Mouse (Mus musculus) adrenal gland, adult 2 months (tissue): ENCODE results near the gene Mlph. TPM values are rescaled to one million over a fixed set of nuclear protein-coding genes. Genes with fewer than 3 reads are reported as not detected.

Source experiments
- DNase-seq: peaks from one replicate; pipeline ENCODE4 v3.0.0; 2021
- polyA plus RNA-seq: library from polyadenylated mRNA; depleted of rRNA; stranded (reverse); fragments of >200 nt; gene quantifications from 2 replicates; pipeline ENCODE4 v1.2.3, GENCODE M21; 2012; rRNA removed
- total RNA-seq, 2 experiments: library from RNA; stranded (reverse); gene quantifications; 2 replicates each; pipeline ENCODE4 v1.2.3; 2021

Mlph gene
- total and polyA plus RNA-seq, 3 experiments = 1.1 to 3.1 (median 2.9) TPM

- no peak for DNase-seq
Observed at GRCm38 (mm10) chr1:90969881-90970390, 55.1 kb downstream of the Mlph start.

DNA sequence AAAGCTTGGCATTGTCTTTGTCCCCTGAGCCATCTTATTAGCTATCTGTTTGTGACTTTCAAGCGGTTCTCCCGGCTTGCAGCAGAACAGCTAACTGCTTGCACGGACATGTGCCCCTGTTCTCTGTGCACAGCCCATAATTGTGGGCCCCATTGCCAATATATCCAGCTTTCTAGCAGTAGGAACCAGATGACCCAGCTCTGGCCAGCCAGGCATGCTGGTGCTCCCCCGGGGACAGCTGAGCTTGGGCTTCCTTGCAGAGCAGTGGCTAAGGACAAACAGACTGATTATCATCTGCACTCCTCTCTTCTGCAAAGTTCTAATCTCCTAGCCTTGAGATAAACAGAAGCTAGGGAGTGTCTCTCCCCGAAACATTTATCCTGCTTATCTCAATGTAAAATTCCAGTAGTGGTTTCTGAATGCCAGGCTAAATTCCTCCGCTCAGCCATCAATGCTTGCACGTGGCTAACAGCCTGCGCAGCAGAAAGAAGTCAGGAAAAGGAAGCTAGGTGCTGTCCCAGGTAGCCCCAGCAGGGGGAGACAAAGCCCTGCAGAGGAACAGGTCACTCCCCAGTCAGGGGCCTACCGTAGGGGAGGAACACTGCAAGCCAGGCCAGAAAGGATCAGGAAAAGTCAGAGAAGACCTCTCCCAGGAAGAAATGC is 58.2 kb downstream of the Mlph start:
- peak; percentile 94 for DNase-seq

- no peak for DNase-seq
Observed at GRCm38 (mm10) chr1:90973574-90973911, 58.7 kb downstream of the Mlph start.

DNA sequence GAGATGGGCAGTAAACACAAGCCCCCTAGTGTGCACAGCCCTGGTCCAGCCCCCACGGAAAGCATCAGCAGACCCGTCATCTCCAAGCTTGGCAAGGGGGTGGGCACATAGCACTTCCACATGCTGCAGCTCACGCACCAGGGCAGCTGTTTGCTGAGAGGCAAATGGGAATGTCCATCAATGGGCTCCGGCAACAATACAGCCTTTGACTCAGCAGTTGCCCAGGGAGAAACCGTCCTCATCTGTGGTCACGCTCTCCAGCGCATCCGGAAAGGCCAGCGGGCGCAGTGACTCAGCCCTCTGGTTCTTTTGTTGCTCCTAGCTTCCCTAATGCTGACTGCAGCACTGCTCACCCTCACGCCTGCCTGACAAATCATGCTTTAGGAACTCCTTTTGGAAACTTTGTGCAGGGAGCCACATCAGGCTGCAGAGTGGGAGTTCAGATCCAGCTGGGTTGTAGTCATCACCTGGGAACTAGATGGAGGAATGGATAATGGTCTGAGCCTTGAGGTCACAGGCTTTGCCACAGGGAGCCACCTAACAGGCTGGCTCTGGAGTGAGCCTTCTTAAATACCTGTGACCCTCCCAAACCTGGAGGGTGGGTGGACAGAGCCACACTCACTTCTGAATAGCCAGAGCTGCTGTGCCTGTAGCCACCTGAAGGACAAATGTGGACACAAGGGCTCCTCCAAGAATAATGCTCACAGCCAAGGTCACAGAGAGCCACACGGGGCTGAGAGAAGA is 60.2 kb downstream of the Mlph start:
- DNase-seq = peak; percentile 92

DNA sequence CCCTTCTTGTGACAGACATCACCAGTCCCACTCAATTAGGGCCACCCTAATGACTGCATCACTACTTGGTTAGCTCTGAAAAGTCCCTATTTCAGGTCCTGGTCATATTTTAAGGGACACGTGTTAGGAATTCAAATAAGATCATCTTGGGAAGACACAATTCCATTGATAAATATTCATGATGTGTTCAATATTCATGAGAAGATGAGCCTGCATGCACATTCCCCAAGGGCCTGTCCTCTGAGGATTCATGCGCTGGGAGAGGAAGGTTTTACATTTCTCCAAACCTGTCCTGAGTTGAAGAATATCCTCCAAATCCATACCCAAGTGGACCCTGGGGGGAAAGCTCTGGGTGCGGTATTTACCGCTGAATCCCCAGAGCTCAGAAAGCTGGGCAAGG is 61.1 kb downstream of the Mlph start:
- DNase-seq = no peak

- no peak for DNase-seq
Observed at GRCm38 (mm10) chr1:90980638-90981330, 65.9 kb downstream of the Mlph start.

- DNase-seq = no peak
Observed at GRCm38 (mm10) chr1:90981346-90981745, 66.5 kb downstream of the Mlph start.

GRCm38 (mm10) chr1:90995916-90996315 is 81.0 kb downstream of the Mlph start:
- no peak for DNase-seq

DNA sequence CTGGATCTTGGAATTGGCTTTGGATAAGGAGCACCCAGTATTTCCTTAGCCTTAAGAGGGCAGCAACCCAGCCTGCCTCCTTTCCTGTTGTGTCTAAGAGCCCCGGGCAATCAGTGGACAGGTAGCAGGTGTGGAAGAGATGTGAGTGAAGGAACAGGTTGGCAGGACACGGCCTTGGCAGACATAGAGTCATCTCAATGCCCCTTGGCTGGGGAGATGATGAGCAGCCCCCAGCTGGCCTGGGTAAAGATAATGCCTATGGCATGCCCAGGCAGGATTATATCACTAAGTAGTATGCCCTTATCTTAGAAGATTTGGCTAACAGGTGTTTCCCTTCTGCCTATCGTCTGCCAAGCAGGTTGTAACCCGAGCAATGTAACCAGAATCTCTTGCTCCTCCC is 82.3 kb downstream of the Mlph start:
- DNase-seq = no peak

DNA sequence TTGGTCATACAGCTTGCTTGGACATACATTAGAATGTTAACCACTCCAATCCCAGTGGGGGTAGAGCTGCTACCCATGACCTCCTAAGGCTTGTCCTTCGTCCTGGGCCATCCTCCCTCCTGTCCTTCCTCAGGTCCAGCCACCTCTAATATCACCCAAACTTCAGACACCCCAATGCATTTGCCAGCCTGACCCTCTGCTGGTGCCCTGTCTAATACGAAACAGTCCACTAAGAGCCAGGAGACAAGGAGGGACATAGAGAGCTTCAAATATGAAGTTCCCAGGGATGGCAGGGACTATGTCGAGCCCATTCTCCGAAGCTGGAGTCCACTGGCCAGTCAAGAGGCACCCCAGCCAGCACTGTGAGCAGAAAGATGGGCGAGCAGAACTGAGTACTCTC is 82.8 kb downstream of the Mlph start:
- no peak for DNase-seq

GRCm38 (mm10) chr1:90998268-90998890 is 83.5 kb downstream of the Mlph start, which contains the start of gene Lrrfip1:
Gene Lrrfip1 (plus strand): TSS chr1:90998737.
- peak; percentile 82 for DNase-seq

DNA sequence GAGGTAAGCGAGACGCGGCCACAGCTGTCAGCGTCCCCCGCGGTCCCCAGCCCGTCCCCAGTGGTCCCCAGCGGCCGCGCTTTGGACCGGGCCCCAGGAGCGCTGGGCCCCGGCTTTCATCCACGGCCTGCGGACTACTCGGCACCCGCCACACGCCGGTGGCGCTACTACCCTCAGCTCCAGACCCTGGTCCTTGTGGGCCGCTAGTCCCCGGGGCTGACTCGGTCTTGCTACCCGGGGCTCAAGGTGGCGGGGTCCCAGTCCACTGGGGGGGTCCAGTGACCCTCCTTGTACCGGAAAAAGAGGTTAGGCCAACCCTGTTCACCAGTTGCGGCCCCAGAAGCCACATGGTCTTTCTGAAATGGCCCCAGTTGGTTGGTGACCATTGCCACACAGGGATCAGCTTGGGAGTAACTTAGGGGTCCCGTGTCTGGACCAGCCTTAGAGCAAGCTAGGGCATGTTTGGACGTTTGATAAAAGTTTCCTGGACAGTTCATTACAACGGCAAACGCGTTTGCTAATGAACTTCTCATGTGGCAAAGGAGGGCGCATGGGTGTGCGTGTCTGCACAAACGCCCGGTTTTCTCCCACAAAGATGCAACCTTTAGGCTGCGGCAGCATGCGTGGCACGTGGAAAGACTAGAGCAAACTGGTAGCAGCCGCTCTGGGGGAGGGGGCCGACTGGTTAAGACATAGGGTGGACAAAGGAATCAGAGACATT is 84.2 kb downstream of the Mlph start:
- DNase-seq = peak; percentile 73

DNA sequence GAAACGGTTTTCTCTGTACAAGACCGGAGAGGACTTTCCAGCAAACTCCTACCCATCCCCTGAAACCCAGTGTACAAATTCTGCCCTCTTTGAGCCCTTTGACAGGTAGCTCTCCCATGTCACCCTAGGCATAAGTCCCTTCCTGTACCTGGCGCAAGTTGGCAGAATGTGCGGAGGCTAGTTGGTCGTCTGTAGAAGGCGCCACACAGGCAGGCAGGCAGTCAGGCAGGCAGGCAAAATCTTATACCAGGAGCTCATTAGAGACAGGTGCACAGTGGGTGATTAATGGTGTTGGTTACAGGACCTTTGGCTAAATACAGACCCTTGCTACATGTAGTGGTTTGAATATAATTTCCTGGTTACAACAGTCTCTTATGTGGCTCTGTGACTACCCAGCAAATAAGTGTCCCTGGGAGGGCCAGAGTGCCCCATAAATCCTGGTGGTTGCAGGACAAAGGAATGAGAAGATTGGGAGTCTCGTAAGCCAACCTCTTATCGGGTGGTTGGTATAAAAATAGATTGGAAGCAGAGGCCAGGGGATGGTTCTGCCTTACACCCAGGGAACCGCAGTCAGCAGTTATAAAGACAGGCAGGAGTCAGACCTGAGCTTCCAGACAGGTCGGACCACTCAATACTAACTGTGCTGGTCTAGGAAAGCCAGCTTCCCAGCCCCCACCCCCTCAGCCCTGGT is 85.2 kb downstream of the Mlph start:
- no peak for DNase-seq

Other genes starting within 250 kb of the Mlph start
- gene Col6a3, start 71.1 kb upstream of the Mlph start, total RNA-seq = 10 to 100 TPM; 19.8 to 29.9 TPM
- 10.6 and 12.3 TPM in 2 replicates for gene Col6a3, start 71.1 kb upstream of the Mlph start, polyA plus RNA-seq
- gene Prlh, start 38.0 kb downstream of the Mlph start, total RNA-seq = not detected
- gene Prlh, start 38.0 kb downstream of the Mlph start, polyA plus RNA-seq = not detected in 2 replicates
- gene Rab17, start 54.6 kb downstream of the Mlph start, total RNA-seq = under 1 TPM in 1 of 2 experiments, not detected in 1; 0.31 TPM
- gene Rab17, start 54.6 kb downstream of the Mlph start, polyA plus RNA-seq = 0.13 TPM in 1 of 2 replicates, not detected in the other
- gene Lrrfip1, start 83.7 kb downstream of the Mlph start, total RNA-seq = 10 to 100 TPM; 63.2 to 63.4 TPM
- 9.2 and 9.4 TPM in 2 replicates for gene Lrrfip1, start 83.7 kb downstream of the Mlph start, polyA plus RNA-seq
- gene Rbm44, start 230.0 kb downstream of the Mlph start, total RNA-seq = not detected
- not detected in 2 replicates for gene Rbm44, start 230.0 kb downstream of the Mlph start, polyA plus RNA-seq